Mouse (Mus musculus) embryonic fibroblast, embryonic 13.5 days (primary cell): ENCODE measurements at regions not wholly inside any gene's neighbourhood (a gene's known extent, or its start where the extent isn't known, plus 50 kb on each side); places are given as distances from the start of the nearest gene placed in this dataset.

Experiments used
- CTCF ChIP-seq: IDR thresholded peaks from 2 replicates; pipeline ENCODE4 v1.5.1; 2011; ENCODE audit warnings: mild to moderate bottlenecking, control low read depth, low read length, moderate library complexity, borderline replicate concordance; ENCODE audit not compliant: insufficient read depth
- POLR2A ChIP-seq: IDR thresholded peaks from 2 replicates; pipeline ENCODE4 v1.6.1; 2011; ENCODE audit warnings: low read depth, mild to moderate bottlenecking, control low read depth, low read length, moderate library complexity

- no peak for TF ChIP-seq CTCF
- no peak for TF ChIP-seq POLR2A
Observed at GRCm38 (mm10) chr6:88998927-88999722, 97.1 kb downstream of the Tpra1 start.
